Mouse (Mus musculus) ES-E14 (cell line): ENCODE results near the gene Manf. TPM values are rescaled to one million over a fixed set of nuclear protein-coding genes. Genes with fewer than 3 reads are reported as not detected.

Source experiments
- DNase-seq: peaks from one replicate; pipeline ENCODE4 v3.0.0-alpha.2; 2013; ENCODE audit warnings: low read depth, low spot score
- H3K27ac ChIP-seq: 2 replicates; pipeline ENCODE4 v1.5.1; 2012; ENCODE audit warnings: low read depth, mild to moderate bottlenecking, low read length, moderate library complexity, mixed read lengths; ENCODE audit not compliant: poor library complexity, insufficient read depth, severe bottlenecking
- H3K36me3 ChIP-seq: 2 replicates; pipeline ENCODE4 v1.6.1; 2012; ENCODE audit warnings: mild to moderate bottlenecking, low read length, moderate library complexity, mixed read lengths; ENCODE audit not compliant: control insufficient read depth, poor library complexity, insufficient read depth, severe bottlenecking
- H3K4me1 ChIP-seq, 2 experiments: fragments of 150-350 bp in 1 of 2; sonication (generic) in 1 of 2; 2 replicates each; pipeline ENCODE4 v1.6.1; 2012; ENCODE audit warnings: low read length in 2 of 2, mild to moderate bottlenecking in 1 of 2, mixed read lengths in 1 of 2; ENCODE audit not compliant: control insufficient read depth in 2 of 2, insufficient read depth in 2 of 2, poor library complexity in 1 of 2
- H3K4me3 ChIP-seq, 2 experiments: fragments of 150-350 bp in 1 of 2; sonication (generic) in 1 of 2; 2 replicates each; pipeline ENCODE4 v1.5.1; 2012; ENCODE audit warnings: low read length in 2 of 2, low read depth in 1 of 2, mild to moderate bottlenecking in 1 of 2, mixed read lengths in 1 of 2; ENCODE audit not compliant: insufficient read depth in 1 of 2, poor library complexity in 1 of 2, severe bottlenecking in 1 of 2
- H3K9ac ChIP-seq: 2 replicates; pipeline ENCODE4 v1.6.1; 2012; ENCODE audit warnings: low read depth, mild to moderate bottlenecking, low read length, mixed read lengths; ENCODE audit not compliant: poor library complexity, insufficient read depth, severe bottlenecking
- H3K9me3 ChIP-seq: fragments of 150-350 bp; sonication (generic); 2 replicates; pipeline ENCODE4 v1.6.1; 2012; ENCODE audit warnings: low read depth, mild to moderate bottlenecking, low read length; ENCODE audit not compliant: control insufficient read depth, insufficient read depth
- CHD2 ChIP-seq: IDR thresholded peaks from 2 replicates; pipeline ENCODE4 v1.6.1; 2014; ENCODE audit warnings: mild to moderate bottlenecking, low read depth, low read length, inconsistent platforms
- HCFC1 ChIP-seq: IDR thresholded peaks from 2 replicates; pipeline ENCODE4 v1.6.1; 2012; ENCODE audit warnings: low read length, inconsistent platforms, borderline replicate concordance; ENCODE audit not compliant: insufficient read depth
- MAFK ChIP-seq: IDR thresholded peaks from 2 replicates; pipeline ENCODE4 v1.6.1; 2014; ENCODE audit warnings: mild to moderate bottlenecking, low read depth, low read length, inconsistent platforms; ENCODE audit not compliant: insufficient read depth
- ZC3H11A ChIP-seq: IDR thresholded peaks from 2 replicates; pipeline ENCODE4 v1.6.1; 2012; ENCODE audit warnings: low read depth, mild to moderate bottlenecking, inconsistent platforms, low read length, borderline replicate concordance
- ZNF384 ChIP-seq: IDR thresholded peaks from 2 replicates; pipeline ENCODE4 v1.6.1; 2012; ENCODE audit warnings: low read depth, low read length, inconsistent platforms
- in situ Hi-C, 2 experiments: fragments of 600-800 bp; cut with MboI; formaldehyde crosslinking; loops; one replicate each; pipeline ENCODE4 v1.15.1; 2025; ENCODE audit warnings: low sequenced_read_pairs in 2 of 2, inconsistent platforms in 1 of 2; ENCODE audit not compliant: unreplicated experiment in 2 of 2
- total RNA-seq: library from RNA; depleted of rRNA; stranded (reverse); fragments of 300-350 nt; gene quantifications from 2 replicates; pipeline ENCODE4 v1.2.3, GENCODE M21; 2012; rRNA removed

Manf gene
- total RNA-seq, 1 experiment, result 517 TPM

DNA sequence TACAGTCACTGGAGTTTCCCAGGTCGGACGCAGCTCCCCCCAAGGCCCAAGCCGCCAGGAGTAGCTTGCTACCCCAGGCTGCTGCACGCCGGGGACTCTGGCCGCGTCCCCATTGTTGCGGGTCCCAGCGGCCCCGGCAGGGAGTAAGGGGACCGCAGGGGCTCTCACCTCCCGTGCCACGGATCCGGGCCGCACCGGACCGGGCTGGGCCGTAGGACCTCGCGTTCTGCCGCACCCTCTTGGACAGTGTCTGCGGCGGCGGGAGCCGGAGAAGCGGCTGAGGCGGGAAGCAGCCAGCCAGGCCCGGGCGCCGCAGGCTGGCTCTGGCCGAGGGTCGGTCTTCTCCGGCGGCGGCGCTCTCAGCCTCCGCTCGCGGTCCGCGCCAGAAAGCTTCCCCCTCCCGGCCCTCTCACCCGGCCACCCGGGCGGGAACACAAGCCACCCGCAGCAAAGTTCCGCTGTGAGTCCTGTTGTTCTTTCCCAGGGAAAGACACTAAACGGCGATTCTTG, 102.9 kb downstream of the Manf start, which contains the start of gene Rad54l2:
TSS of gene Rad54l2 (minus strand) at position 383 of the 510 bp plus-strand sequence.
- in situ Hi-C loops, result no loop called here
- H3K4me1 ChIP-seq, result peaks cover 2% of the 10 kb centered on the region in 2 experiments; a peak in 2 of 4 replicates
- H3K9me3 ChIP-seq, result no peaks in the 10 kb centered on the region
- peak within 1 kb of the TSS; percentile 82 for H3K9ac ChIP-seq
- H3K27ac ChIP-seq, result peak within 1 kb of the TSS; percentile 1; the same call in 1 of the 2 replicates
- no peaks in the 10 kb centered on the region for H3K36me3 ChIP-seq
- peak; percentile 59 for DNase-seq
- TF ChIP-seq ZC3H11A (no peak), HCFC1 (peak; percentile 85), MAFK (no peak), ZNF384 (no peak), CHD2 (no peak)
- peak within 1 kb of the TSS; percentile 85 to 87 for H3K4me3 ChIP-seq

Other genes starting within 250 kb of the Manf start
- gene Grm2, start 235.9 kb downstream of the Manf start, total RNA-seq, result 0.95 and 1.7 TPM in 2 replicates
- 65.9 and 70.5 TPM in 2 replicates for gene Tex264, start 206.1 kb downstream of the Manf start, total RNA-seq
- 20.5 and 21.4 TPM in 2 replicates for gene Rad54l2, start 102.8 kb downstream of the Manf start, total RNA-seq
- 50.7 and 52.9 TPM in 2 replicates for gene Dcaf1, start 70.1 kb downstream of the Manf start, total RNA-seq
- 38.6 and 42.3 TPM in 2 replicates for gene Rbm15b, start 4.6 kb downstream of the Manf start, total RNA-seq